Mouse (Mus musculus): ENCODE data around the gene Osbpl3. TPM values are rescaled to one million over a fixed set of nuclear protein-coding genes. Genes with fewer than 3 reads are reported as not detected.

The Osbpl3 gene
- polyA plus RNA-seq, 1 experiment from 2014 or later: 9.1 TPM

- ATAC-seq (ENCODE audit: insufficient number of reproducible peaks, low FRiP score, low TSS enrichment, low read depth) (no peak), DNase-seq (ENCODE audit: low spot score) (no peak)
- Histone ChIP-seq H3K4me1 (ENCODE audit: control insufficient read depth, insufficient read depth, low read length) (no peaks in the 10 kb centered on the region), H3K9me3 (ENCODE audit: control insufficient read depth, low read length) (no peaks in the 10 kb centered on the region), H3K9ac (ENCODE audit: low read length) (no peak overlapping the region), H3K4me2 (ENCODE audit: low read depth, severe bottlenecking) (no peak overlapping the region), H3K27ac (replicated peaks; ENCODE audit: low read depth, low read length) (no peak overlapping the region), H3K36me3 (ENCODE audit: control insufficient read depth, insufficient read depth, low read length) (no peaks in the 10 kb centered on the region), H3K4me3 (ENCODE audit: low read depth, low read length) (no peak overlapping the region), H3K27me3 (ENCODE audit: control insufficient read depth, insufficient read depth, low read length) (no peaks in the 10 kb centered on the region)
- 78% methylated on average over 7 of the region's 7 CpGs for whole genome bisulfite sequencing
These were observed 60.2 kb downstream of the Osbpl3 start for GRCm38 (mm10) chr6:50395641-50396312.

GRCm38 (mm10) chr6:50394432-50394831, 61.6 kb downstream of the Osbpl3 start:
- Histone ChIP-seq H3K27ac (replicated peaks; ENCODE audit: low read depth, low read length) (no peak overlapping the region), H3K4me1 (ENCODE audit: control insufficient read depth, insufficient read depth, low read length) (no peaks in the 10 kb centered on the region), H3K36me3 (ENCODE audit: control insufficient read depth, insufficient read depth, low read length) (no peaks in the 10 kb centered on the region), H3K4me3 (ENCODE audit: low read depth, low read length) (no peak overlapping the region), H3K27me3 (ENCODE audit: control insufficient read depth, insufficient read depth, low read length) (no peaks in the 10 kb centered on the region), H3K4me2 (ENCODE audit: low read depth, severe bottlenecking) (no peak overlapping the region), H3K9me3 (ENCODE audit: control insufficient read depth, low read length) (no peaks in the 10 kb centered on the region), H3K9ac (ENCODE audit: low read length) (no peak overlapping the region)
- ATAC-seq (ENCODE audit: insufficient number of reproducible peaks, low FRiP score, low TSS enrichment, low read depth): no peak
- no peak for DNase-seq (ENCODE audit: low spot score)
- 89% methylated on average over 3 of the region's 3 CpGs for WGBS

GRCm38 (mm10) chr6:50393960-50394359, 62.0 kb downstream of the Osbpl3 start:
- Histone ChIP-seq H3K36me3 (ENCODE audit: control insufficient read depth, insufficient read depth, low read length) (no peaks in the 10 kb centered on the region), H3K9me3 (ENCODE audit: control insufficient read depth, low read length) (no peaks in the 10 kb centered on the region), H3K9ac (ENCODE audit: low read length) (no peak overlapping the region), H3K27me3 (ENCODE audit: control insufficient read depth, insufficient read depth, low read length) (no peaks in the 10 kb centered on the region), H3K27ac (replicated peaks; ENCODE audit: low read depth, low read length) (no peak overlapping the region), H3K4me2 (ENCODE audit: low read depth, severe bottlenecking) (no peak overlapping the region), H3K4me1 (ENCODE audit: control insufficient read depth, insufficient read depth, low read length) (no peaks in the 10 kb centered on the region), H3K4me3 (ENCODE audit: low read depth, low read length) (no peak overlapping the region)
- WGBS: 88% methylated on average over 8 of the region's 8 CpGs
- ATAC-seq (ENCODE audit: insufficient number of reproducible peaks, low FRiP score, low TSS enrichment, low read depth) (no peak), DNase-seq (ENCODE audit: low spot score) (no peak)

- WGBS: 92% methylated on average over 3 of the region's 3 CpGs
- Histone ChIP-seq H3K4me1 (ENCODE audit: control insufficient read depth, insufficient read depth, low read length) (no peaks in the 10 kb centered on the region), H3K9ac (ENCODE audit: low read length) (no peak overlapping the region), H3K36me3 (ENCODE audit: control insufficient read depth, insufficient read depth, low read length) (no peaks in the 10 kb centered on the region), H3K27me3 (ENCODE audit: control insufficient read depth, insufficient read depth, low read length) (no peaks in the 10 kb centered on the region), H3K4me3 (ENCODE audit: low read depth, low read length) (no peak overlapping the region), H3K9me3 (ENCODE audit: control insufficient read depth, low read length) (no peaks in the 10 kb centered on the region), H3K4me2 (ENCODE audit: low read depth, severe bottlenecking) (no peak overlapping the region), H3K27ac (replicated peaks; ENCODE audit: low read depth, low read length) (no peak overlapping the region)
- ATAC-seq (ENCODE audit: insufficient number of reproducible peaks, low FRiP score, low TSS enrichment, low read depth) (no peak), DNase-seq (ENCODE audit: low spot score) (no peak)
These were observed 64.0 kb downstream of the Osbpl3 start for GRCm38 (mm10) chr6:50391951-50392350.

GRCm38 (mm10) chr6:50390313-50390712, 65.7 kb downstream of the Osbpl3 start:
- 79% methylated on average over 5 of the region's 5 CpGs for WGBS
- no peaks in the 10 kb centered on the region for H3K36me3 ChIP-seq (ENCODE audit: control insufficient read depth, insufficient read depth, low read length)
- ATAC-seq (ENCODE audit: insufficient number of reproducible peaks, low FRiP score, low TSS enrichment, low read depth): no peak
- H3K9ac ChIP-seq (ENCODE audit: low read length): no peak overlapping the region
- no peaks in the 10 kb centered on the region for H3K9me3 ChIP-seq (ENCODE audit: control insufficient read depth, low read length)
- H3K4me3 ChIP-seq (ENCODE audit: low read depth, low read length): no peak overlapping the region
- no peak overlapping the region for H3K4me2 ChIP-seq (ENCODE audit: low read depth, severe bottlenecking)
- H3K4me1 ChIP-seq (ENCODE audit: control insufficient read depth, insufficient read depth, low read length): no peaks in the 10 kb centered on the region
- H3K27me3 ChIP-seq (ENCODE audit: control insufficient read depth, insufficient read depth, low read length): no peaks in the 10 kb centered on the region
- H3K27ac ChIP-seq (replicated peaks; ENCODE audit: low read depth, low read length): no peak overlapping the region
- DNase-seq (ENCODE audit: low spot score): no peak

GRCm38 (mm10) chr6:50387629-50388028, 68.4 kb downstream of the Osbpl3 start:
- ATAC-seq (ENCODE audit: insufficient number of reproducible peaks, low FRiP score, low TSS enrichment, low read depth): no peak
- Histone ChIP-seq H3K27ac (replicated peaks; ENCODE audit: low read depth, low read length) (no peak overlapping the region), H3K4me2 (ENCODE audit: low read depth, severe bottlenecking) (no peak overlapping the region), H3K4me1 (ENCODE audit: control insufficient read depth, insufficient read depth, low read length) (no peaks in the 10 kb centered on the region), H3K4me3 (ENCODE audit: low read depth, low read length) (no peak overlapping the region), H3K9me3 (ENCODE audit: control insufficient read depth, low read length) (no peaks in the 10 kb centered on the region), H3K27me3 (ENCODE audit: control insufficient read depth, insufficient read depth, low read length) (no peaks in the 10 kb centered on the region), H3K36me3 (ENCODE audit: control insufficient read depth, insufficient read depth, low read length) (no peaks in the 10 kb centered on the region), H3K9ac (ENCODE audit: low read length) (no peak overlapping the region)
- WGBS: 65% methylated on average over 5 of the region's 5 CpGs
- DNase-seq (ENCODE audit: low spot score): no peak

GRCm38 (mm10) chr6:50386497-50386896, 69.5 kb downstream of the Osbpl3 start:
- Histone ChIP-seq H3K4me3 (ENCODE audit: low read depth, low read length) (no peak overlapping the region), H3K36me3 (ENCODE audit: control insufficient read depth, insufficient read depth, low read length) (no peaks in the 10 kb centered on the region), H3K4me1 (ENCODE audit: control insufficient read depth, insufficient read depth, low read length) (peaks cover 5% of the 10 kb centered on the region; the same call in 1 of the 2 replicates), H3K9me3 (ENCODE audit: control insufficient read depth, low read length) (no peaks in the 10 kb centered on the region), H3K4me2 (ENCODE audit: low read depth, severe bottlenecking) (no peak overlapping the region), H3K27ac (replicated peaks; ENCODE audit: low read depth, low read length) (no peak overlapping the region), H3K27me3 (ENCODE audit: control insufficient read depth, insufficient read depth, low read length) (no peaks in the 10 kb centered on the region), H3K9ac (ENCODE audit: low read length) (no peak overlapping the region)
- 73% methylated on average over 4 of the region's 4 CpGs for WGBS
- DNase-seq (ENCODE audit: low spot score): no peak
- no peak for ATAC-seq (ENCODE audit: insufficient number of reproducible peaks, low FRiP score, low TSS enrichment, low read depth)

GRCm38 (mm10) chr6:50385451-50386013, 70.5 kb downstream of the Osbpl3 start:
- DNase-seq (ENCODE audit: low spot score) (no peak), ATAC-seq (ENCODE audit: insufficient number of reproducible peaks, low FRiP score, low TSS enrichment, low read depth) (no peak)
- Histone ChIP-seq H3K27ac (replicated peaks; ENCODE audit: low read depth, low read length) (no peak overlapping the region), H3K4me3 (ENCODE audit: low read depth, low read length) (no peak overlapping the region), H3K27me3 (ENCODE audit: control insufficient read depth, insufficient read depth, low read length) (no peaks in the 10 kb centered on the region), H3K9ac (ENCODE audit: low read length) (no peak overlapping the region), H3K4me2 (ENCODE audit: low read depth, severe bottlenecking) (no peak overlapping the region), H3K4me1 (ENCODE audit: control insufficient read depth, insufficient read depth, low read length) (peaks cover 9% of the 10 kb centered on the region; the same call in 1 of the 2 replicates), H3K9me3 (ENCODE audit: control insufficient read depth, low read length) (no peaks in the 10 kb centered on the region), H3K36me3 (ENCODE audit: control insufficient read depth, insufficient read depth, low read length) (no peaks in the 10 kb centered on the region)
- 86% methylated on average over 8 of the region's 8 CpGs for WGBS

GRCm38 (mm10) chr6:50382711-50383110, 73.3 kb downstream of the Osbpl3 start:
- no peak overlapping the region for H3K27ac ChIP-seq (replicated peaks; ENCODE audit: low read depth, low read length)

More at GRCm38 (mm10) chr6:50382711-50383110, 73.3 kb downstream of the Osbpl3 start:
- H3K4me1 ChIP-seq (ENCODE audit: control insufficient read depth, insufficient read depth, low read length): peaks cover 30% of the 10 kb centered on the region
- ATAC-seq (ENCODE audit: insufficient number of reproducible peaks, low FRiP score, low TSS enrichment, low read depth): no peak
- H3K4me3 ChIP-seq (ENCODE audit: low read depth, low read length): no peak overlapping the region
- 92% methylated on average over 7 of the region's 7 CpGs for WGBS
- DNase-seq (ENCODE audit: low spot score): no peak
- H3K9me3 ChIP-seq (ENCODE audit: control insufficient read depth, low read length): no peaks in the 10 kb centered on the region
- no peaks in the 10 kb centered on the region for H3K36me3 ChIP-seq (ENCODE audit: control insufficient read depth, insufficient read depth, low read length)
- no peaks in the 10 kb centered on the region for H3K27me3 ChIP-seq (ENCODE audit: control insufficient read depth, insufficient read depth, low read length)
- no peak overlapping the region for H3K4me2 ChIP-seq (ENCODE audit: low read depth, severe bottlenecking)
- H3K9ac ChIP-seq (ENCODE audit: low read length): no peak overlapping the region

Data from limb, embryonic 11.5 days (tissue).